Mouse (Mus musculus) heart, postnatal 0 days (tissue): ENCODE results near the gene Smco2.

Experiments used
- CTCF ChIP-seq: IDR thresholded peaks from 2 replicates; pipeline ENCODE4 v1.5.1; 2016; ENCODE audit warnings: antibody characterized with exemption, control low read depth, low read depth
- EP300 ChIP-seq: IDR thresholded peaks from 2 replicates; pipeline ENCODE4 v1.6.1; 2016; ENCODE audit warnings: antibody characterized with exemption, low read depth

- TF ChIP-seq CTCF (no peak), EP300 (no peak)
These were observed 39.9 kb upstream of the Smco2 start for GRCm38 (mm10) chr6:146809991-146810390.
